In the genomic region with DNA sequence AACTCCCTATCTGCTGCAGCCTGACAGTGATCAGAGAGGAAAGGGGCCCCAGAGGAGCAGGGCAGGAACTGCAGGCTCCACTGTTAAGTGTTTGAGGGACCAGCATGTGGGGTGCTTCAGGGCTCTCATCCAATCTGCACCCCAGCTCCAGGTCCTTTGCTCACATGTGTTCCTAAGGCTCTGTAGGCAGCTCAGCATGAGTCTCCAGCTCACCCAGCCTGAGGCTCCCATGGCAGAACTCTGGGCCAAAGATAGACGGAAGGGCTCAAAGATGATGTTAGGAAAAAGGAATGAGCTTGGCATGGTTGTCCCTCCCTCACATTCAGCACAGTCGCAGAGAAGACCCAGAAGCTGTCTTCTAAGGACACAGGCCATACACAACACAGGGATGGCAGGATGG, we compare ENCODE assay signal across 27 mouse cellular contexts. TPM values are rescaled to one million over a fixed set of nuclear protein-coding genes. Genes with fewer than 3 reads are reported as not detected.
DNase-seq lines count a peak whose midpoint lies in the region; ATAC-seq and TF ChIP-seq lines count a peak whose summit lies in the region.
"Had no signal": no experiment of that assay in that cellular context is flagged by ENCODE, and none has a peak within 500 bp of the region (broad histone marks: within the 10 kb centered on the region; RNA-seq: fewer than 3 reads in every experiment).

No protein-coding gene starts in this region.

- H3K4me2 ChIP-seq in hindbrain, embryonic 14.5 days (replicated peaks), result no peak overlapping the region
- H3K4me2 ChIP-seq: liver, embryonic 15.5 days; midbrain, embryonic 11.5 days; neural tube, embryonic 12.5 days; stomach, embryonic 15.5 days had no signal

- TF ChIP-seq POLR2A in embryonic fibroblast, embryonic 13.5 days (IDR thresholded peaks at IDR 0.05; ENCODE audit: low read depth, low read length), result no peak

- intact Hi-C loops in gastrocnemius, adult 2 months (cut with DNase I), result no loop called here

- no peaks in the 10 kb centered on the region for H3K36me3 ChIP-seq in hindbrain, embryonic 10.5 days
- no peaks in the 10 kb centered on the region for H3K36me3 ChIP-seq in hindbrain, embryonic 14.5 days (replicated peaks; ENCODE audit: control insufficient read depth, insufficient read depth)
- H3K36me3 ChIP-seq: liver, embryonic 15.5 days; neural tube, embryonic 12.5 days; stomach, embryonic 15.5 days had no signal

- no peak for DNase-seq in gastrocnemius, adult 2 months
- DNase-seq in gastrocnemius, postnatal 25 days, result no peak
- DNase-seq in hindbrain, embryonic 10.5 days (ENCODE audit: low spot score), result no peak
- no peak for DNase-seq in hindbrain, embryonic 14.5 days (ENCODE audit: low spot score)
- peak; percentile 75 for DNase-seq in 3T3-L1 (ENCODE audit: low read depth, low spot score)
- DNase-seq in embryo, embryonic 10.5 days (ENCODE audit: low spot score), result no peak
- DNase-seq: cerebellum, postnatal 36 days; gastrocnemius, postnatal 10 days; kidney, adult 9 months; kidney, postnatal 4 days; lung, postnatal 36 days; right cerebral cortex, postnatal 14 days had no signal

- no peak overlapping the region for H3K4me3 ChIP-seq in gastrocnemius, adult 2 months
- H3K4me3 ChIP-seq in hindbrain, embryonic 10.5 days, result no peak overlapping the region
- H3K4me3 ChIP-seq in hindbrain, embryonic 14.5 days (replicated peaks; ENCODE audit: low read length), result no peak overlapping the region
- no peak overlapping the region for H3K4me3 ChIP-seq in embryonic fibroblast, embryonic 13.5 days (ENCODE audit: insufficient read depth, low read length)
- H3K4me3 ChIP-seq: liver, embryonic 15.5 days; neural tube, embryonic 12.5 days; stomach, embryonic 15.5 days had no signal

- no peak for TF ChIP-seq CTCF in gastrocnemius, adult 2 months (IDR thresholded peaks at IDR 0.05)
- no peak for TF ChIP-seq CTCF in embryonic fibroblast, embryonic 13.5 days (IDR thresholded peaks at IDR 0.05; ENCODE audit: borderline replicate concordance, insufficient read depth, low read length)

- no peak for ATAC-seq in hindbrain, embryonic 14.5 days (ENCODE audit: low FRiP score)
- no peak for ATAC-seq in megakaryocyte, adult 5-6 weeks (ENCODE audit: poor library complexity, severe bottlenecking)

- 77% methylated on average over 2 of the region's 2 CpGs for WGBS in hindbrain, embryonic 10.5 days
- 82% methylated on average over 2 of the region's 2 CpGs for WGBS in hindbrain, embryonic 14.5 days

- H3K9ac ChIP-seq in hindbrain, embryonic 14.5 days, result no peak overlapping the region
- H3K9ac ChIP-seq: liver, embryonic 15.5 days; neural tube, embryonic 12.5 days; stomach, embryonic 15.5 days had no signal

- peaks cover 32% of the 10 kb centered on the region for H3K4me1 ChIP-seq in hindbrain, embryonic 10.5 days (replicated peaks)
- no peaks in the 10 kb centered on the region for H3K4me1 ChIP-seq in hindbrain, embryonic 14.5 days (replicated peaks; ENCODE audit: control insufficient read depth, insufficient read depth, low read length)
- H3K4me1 ChIP-seq in embryonic fibroblast, embryonic 13.5 days (ENCODE audit: control insufficient read depth, insufficient read depth, low read length), result peaks cover 17% of the 10 kb centered on the region
- H3K4me1 ChIP-seq: neural tube, embryonic 12.5 days had no signal

- H3K27ac ChIP-seq in gastrocnemius, adult 2 months, result peak overlapping the region; percentile 13; the same call in 1 of the 2 replicates
- peak overlapping the region; percentile 30; the same call in 1 of the 2 replicates for H3K27ac ChIP-seq in hindbrain, embryonic 10.5 days
- H3K27ac ChIP-seq in hindbrain, embryonic 14.5 days, result no peak overlapping the region
- peak overlapping the region; percentile 94 for H3K27ac ChIP-seq in embryonic fibroblast, embryonic 13.5 days (ENCODE audit: insufficient read depth, low read length)
- H3K27ac ChIP-seq: liver, embryonic 15.5 days; neural tube, embryonic 12.5 days; stomach, embryonic 15.5 days had no signal

- no peaks in the 10 kb centered on the region for H3K27me3 ChIP-seq in hindbrain, embryonic 10.5 days (ENCODE audit: insufficient read depth, poor library complexity, severe bottlenecking)
- no peaks in the 10 kb centered on the region for H3K27me3 ChIP-seq in hindbrain, embryonic 14.5 days (ENCODE audit: control insufficient read depth, insufficient read depth, low read length)
- H3K27me3 ChIP-seq: liver, embryonic 15.5 days; neural tube, embryonic 12.5 days; stomach, embryonic 15.5 days had no signal

- no peaks in the 10 kb centered on the region for H3K9me3 ChIP-seq in hindbrain, embryonic 10.5 days
- H3K9me3 ChIP-seq in hindbrain, embryonic 14.5 days (ENCODE audit: control insufficient read depth, low read length), result no peaks in the 10 kb centered on the region
- H3K9me3 ChIP-seq: liver, embryonic 15.5 days; neural tube, embryonic 12.5 days; stomach, embryonic 15.5 days had no signal

RNA-seq across cellular contexts. Expression of gene Mrgprd, which starts 16.0 kb away (rescaled TPM):
- not detected for total RNA-seq in gastrocnemius, adult 2 months (2021)
- not detected for total RNA-seq in gastrocnemius, postnatal 25 days (2021)
- not detected in 2 replicates for polyA plus RNA-seq in hindbrain, embryonic 10.5 days (2016; fragmentation: Nextera tagmentation; extraction: Ambion mirVana)
- 0.18 TPM in 1 of 2 replicates, not detected in the other for polyA plus RNA-seq in hindbrain, embryonic 14.5 days (2014; fragmentation: Nextera tagmentation; extraction: Ambion mirVana)
- polyA plus RNA-seq in embryonic fibroblast, embryonic 13.5 days (2011; ENCODE audit: insufficient read length, low read depth, missing spikeins), result not detected in 2 replicates
- not detected in 2 replicates for total RNA-seq in megakaryocyte, adult 5-6 weeks (2015)
- not detected in 2 replicates for total RNA-seq in megakaryocyte, adult 5-6 weeks (2017)
- total RNA-seq: adrenal gland, postnatal 4 days; gastrocnemius, postnatal 10 days; layer of hippocampus, postnatal 14 days; left cerebral cortex, postnatal 25 days; monocyte, adult 5-6 weeks had no signal
- polyA plus RNA-seq: C2C12; embryonic facial prominence, embryonic 11.5 days; forebrain, embryonic 11.5 days; heart, embryonic 16.5 days; liver, embryonic 15.5 days; midbrain, embryonic 11.5 days; spleen, adult 2 months; stomach, embryonic 15.5 days had no signal

RNA-seq across cellular contexts. Expression of gene Mrgprf, which starts 30.0 kb away (rescaled TPM):
- total RNA-seq in gastrocnemius, adult 2 months (2021), result 1 to 10 TPM; 2.7 to 2.8 TPM
- total RNA-seq in gastrocnemius, postnatal 25 days (2021), result 1 to 10 TPM; 2.7 to 3.3 TPM
- 0.14 and 0.35 TPM in 2 replicates for polyA plus RNA-seq in hindbrain, embryonic 10.5 days (2016; fragmentation: Nextera tagmentation; extraction: Ambion mirVana)
- polyA plus RNA-seq in hindbrain, embryonic 14.5 days (2014; fragmentation: Nextera tagmentation; extraction: Ambion mirVana), result 2.3 and 3.1 TPM in 2 replicates
- polyA plus RNA-seq in embryonic fibroblast, embryonic 13.5 days (2011; ENCODE audit: insufficient read length, low read depth, missing spikeins), result 33.0 and 38.2 TPM in 2 replicates
- not detected in 2 replicates for total RNA-seq in megakaryocyte, adult 5-6 weeks (2015)
- not detected in 2 replicates for total RNA-seq in megakaryocyte, adult 5-6 weeks (2017)
- total RNA-seq: monocyte, adult 5-6 weeks had no signal

RNA-seq across cellular contexts. Expression of gene Tpcn2, which starts 46.8 kb away (rescaled TPM):
- 1 to 10 TPM; 1.4 to 1.5 TPM for total RNA-seq in gastrocnemius, adult 2 months (2021)
- 1 to 10 TPM; 2.1 to 2.4 TPM for total RNA-seq in gastrocnemius, postnatal 25 days (2021)
- polyA plus RNA-seq in hindbrain, embryonic 10.5 days (2016; fragmentation: Nextera tagmentation; extraction: Ambion mirVana), result 5.7 and 5.8 TPM in 2 replicates
- polyA plus RNA-seq in hindbrain, embryonic 14.5 days (2014; fragmentation: Nextera tagmentation; extraction: Ambion mirVana), result 0.95 and 1.3 TPM in 2 replicates
- 22.1 and 23.8 TPM in 2 replicates for polyA plus RNA-seq in embryonic fibroblast, embryonic 13.5 days (2011; ENCODE audit: insufficient read length, low read depth, missing spikeins)
- 7.9 and 8.6 TPM in 2 replicates for total RNA-seq in megakaryocyte, adult 5-6 weeks (2015)
- 6.7 and 7.5 TPM in 2 replicates for total RNA-seq in megakaryocyte, adult 5-6 weeks (2017)
